Mouse (Mus musculus) embryonic facial prominence, embryonic 15.5 days (tissue): Measurements from ENCODE around the gene Nos3. TPM values are rescaled to one million over a fixed set of nuclear protein-coding genes. Genes with fewer than 3 reads are reported as not detected.
A peak's percentile ranks its signal among the peaks of the same experiment; 100 is the strongest.

ENCODE experiments used
- ATAC-seq: fragments of 200-750 bp; cut with Nextera tagmentation; 2 replicates; pipeline ENCODE4 v1.8.0; 2017; ENCODE audit warnings: low read depth, moderate TSS enrichment; ENCODE audit not compliant: insufficient number of reproducible peaks, low FRiP score, low TSS enrichment
- H3K27ac ChIP-seq: fragments of 300-500 bp; sonication (generic); replicated peaks from 2 replicates; pipeline ENCODE4 v1.5.1; 2015; ENCODE audit warnings: mild to moderate bottlenecking, inconsistent platforms
- H3K27me3 ChIP-seq: fragments of 300-500 bp; sonication (generic); 2 replicates; pipeline ENCODE4 v1.6.1; 2015; ENCODE audit warnings: inconsistent platforms
- H3K36me3 ChIP-seq: fragments of 300-500 bp; sonication (generic); 2 replicates; pipeline ENCODE4 v1.6.1; 2015; ENCODE audit warnings: mild to moderate bottlenecking, inconsistent platforms
- H3K4me1 ChIP-seq: fragments of 300-500 bp; sonication (generic); 2 replicates; pipeline ENCODE4 v1.6.1; 2015; ENCODE audit warnings: inconsistent platforms
- H3K4me2 ChIP-seq: fragments of 300-500 bp; sonication (generic); replicated peaks from 2 replicates; pipeline ENCODE4 v1.6.1; 2015; ENCODE audit warnings: mild to moderate bottlenecking, inconsistent platforms
- H3K4me3 ChIP-seq: fragments of 300-500 bp; sonication (generic); replicated peaks from 2 replicates; pipeline ENCODE4 v1.5.1; 2015; ENCODE audit warnings: mild to moderate bottlenecking, inconsistent platforms
- H3K9ac ChIP-seq: fragments of 300-500 bp; sonication (generic); 2 replicates; pipeline ENCODE4 v1.6.1; 2015; ENCODE audit warnings: inconsistent platforms
- H3K9me3 ChIP-seq: fragments of 300-500 bp; sonication (generic); replicated peaks from 2 replicates; pipeline ENCODE4 v1.6.1; 2016; ENCODE audit warnings: inconsistent platforms
- WGBS: fragments of 180-500 bp; shearing (Covaris S2); methylation state at CpG from one replicate; pipeline ENCODE4 v1.1.7; 2015; 5-methylcytosine and 5-hydroxymethylcytosine counted together
- polyA plus RNA-seq: library from polyadenylated mRNA; unstranded; fragments of >200 nt; fragmentation: Nextera tagmentation; extraction: Ambion mirVana; gene quantifications from 2 replicates; pipeline ENCODE4 v1.2.1, GENCODE M21; 2015

Gene Nos3
- 6.5 and 6.9 TPM in 2 replicates for polyA plus RNA-seq

GRCm38 (mm10) chr5:24364508-24364907, at the start of gene Nos3:
Nos3 (plus strand) TSS chr5:24364810.
- Histone ChIP-seq H3K27ac (no peak within 1 kb of the TSS), H3K9ac (no peak within 1 kb of the TSS), H3K36me3 (no peaks in the 10 kb centered on the region), H3K4me3 (0 out of 2 replicates have a peak within 1 kb of the TSS, but pooled peaks have one; percentile 4), H3K4me1 (no peaks in the 10 kb centered on the region), H3K27me3 (0 out of 2 replicates have a peak, but pooled peaks cover 6% of the 10 kb centered on the region), H3K9me3 (no peaks in the 10 kb centered on the region), H3K4me2 (no peak within 1 kb of the TSS)
- ATAC-seq, result no peak
- 59% methylated on average over 12 of the region's 12 CpGs for WGBS

GRCm38 (mm10) chr5:24319776-24320466, 44.7 kb upstream of the Nos3 start:
- peaks cover 13% of the 10 kb centered on the region for H3K27me3 ChIP-seq
- no peak overlapping the region for H3K9ac ChIP-seq
- H3K36me3 ChIP-seq, result no peaks in the 10 kb centered on the region
- peak overlapping the region; percentile 29 for H3K4me3 ChIP-seq
- H3K9me3 ChIP-seq, result no peaks in the 10 kb centered on the region
- WGBS, result 12% methylated on average over 13 of the region's 13 CpGs
- H3K4me1 ChIP-seq, result peaks cover 23% of the 10 kb centered on the region
- peak overlapping the region; percentile 65; the same call in 1 of the 2 replicates for H3K27ac ChIP-seq
- peak overlapping the region; percentile 38 for H3K4me2 ChIP-seq
- no peak for ATAC-seq

- H3K27me3 ChIP-seq, result peaks cover 14% of the 10 kb centered on the region
- no peak; the same call in 1 of the 2 replicates for ATAC-seq
- peak overlapping the region; percentile 65; the same call in 1 of the 2 replicates for H3K27ac ChIP-seq
- 26% methylated on average over 6 of the region's 6 CpGs for WGBS
- H3K4me3 ChIP-seq, result peak overlapping the region; percentile 29
- peak overlapping the region; percentile 38 for H3K4me2 ChIP-seq
- H3K9ac ChIP-seq, result no peak overlapping the region
- no peaks in the 10 kb centered on the region for H3K36me3 ChIP-seq
- H3K9me3 ChIP-seq, result no peaks in the 10 kb centered on the region
- peaks cover 23% of the 10 kb centered on the region for H3K4me1 ChIP-seq
Observed at GRCm38 (mm10) chr5:24320467-24320813, 44.2 kb upstream of the Nos3 start.

GRCm38 (mm10) chr5:24320894-24321293, 43.7 kb upstream of the Nos3 start:
- H3K36me3 ChIP-seq, result no peaks in the 10 kb centered on the region
- H3K27me3 ChIP-seq, result peaks cover 17% of the 10 kb centered on the region
- H3K27ac ChIP-seq, result no peak overlapping the region
- H3K4me2 ChIP-seq, result 0 out of 2 replicates have a peak overlapping the region, but pooled peaks have one; percentile 38
- no peak overlapping the region for H3K9ac ChIP-seq
- H3K4me1 ChIP-seq, result peaks cover 23% of the 10 kb centered on the region
- ATAC-seq, result no peak
- 50% methylated on average over 5 of the region's 5 CpGs for WGBS
- H3K4me3 ChIP-seq, result no peak overlapping the region
- H3K9me3 ChIP-seq, result no peaks in the 10 kb centered on the region

GRCm38 (mm10) chr5:24321711-24322682, 42.6 kb upstream of the Nos3 start:
- no peak overlapping the region for H3K4me2 ChIP-seq
- no peaks in the 10 kb centered on the region for H3K36me3 ChIP-seq
- no peak overlapping the region for H3K4me3 ChIP-seq
- peaks cover 23% of the 10 kb centered on the region for H3K4me1 ChIP-seq
- WGBS, result 20% methylated on average over 22 of the region's 22 CpGs
- peaks cover 17% of the 10 kb centered on the region for H3K27me3 ChIP-seq
- no peak overlapping the region for H3K9ac ChIP-seq
- no peak overlapping the region for H3K27ac ChIP-seq
- ATAC-seq, result no peak
- H3K9me3 ChIP-seq, result no peaks in the 10 kb centered on the region

GRCm38 (mm10) chr5:24325251-24325650, 39.4 kb upstream of the Nos3 start:
- H3K27me3 ChIP-seq, result peaks cover 17% of the 10 kb centered on the region
- no peak overlapping the region for H3K9ac ChIP-seq
- H3K27ac ChIP-seq, result no peak overlapping the region
- WGBS, result 43% methylated on average over 14 of the region's 14 CpGs
- H3K4me3 ChIP-seq, result no peak overlapping the region
- no peak overlapping the region for H3K4me2 ChIP-seq
- ATAC-seq, result no peak
- peaks cover 36% of the 10 kb centered on the region for H3K4me1 ChIP-seq
- H3K9me3 ChIP-seq, result no peaks in the 10 kb centered on the region
- no peaks in the 10 kb centered on the region for H3K36me3 ChIP-seq

GRCm38 (mm10) chr5:24326166-24326841, 38.3 kb upstream of the Nos3 start:
- H3K4me2 ChIP-seq, result no peak overlapping the region
- no peak for ATAC-seq
- no peak overlapping the region for H3K4me3 ChIP-seq
- no peak overlapping the region for H3K27ac ChIP-seq
- H3K4me1 ChIP-seq, result peaks cover 26% of the 10 kb centered on the region
- no peaks in the 10 kb centered on the region for H3K36me3 ChIP-seq
- H3K27me3 ChIP-seq, result peaks cover 17% of the 10 kb centered on the region
- no peak overlapping the region for H3K9ac ChIP-seq
- 90% methylated on average over 15 of the region's 15 CpGs for WGBS
- H3K9me3 ChIP-seq, result no peaks in the 10 kb centered on the region

- Histone ChIP-seq H3K36me3 (no peaks in the 10 kb centered on the region), H3K9me3 (no peaks in the 10 kb centered on the region), H3K27ac (no peak overlapping the region), H3K4me3 (no peak overlapping the region), H3K9ac (no peak overlapping the region), H3K4me1 (peaks cover 24% of the 10 kb centered on the region), H3K4me2 (no peak overlapping the region), H3K27me3 (peaks cover 17% of the 10 kb centered on the region)
- ATAC-seq, result no peak
- WGBS, result 68% methylated on average over 4 of the region's 4 CpGs
Observed at GRCm38 (mm10) chr5:24326842-24327417, 37.7 kb upstream of the Nos3 start.

- H3K4me1 ChIP-seq, result peaks cover 19% of the 10 kb centered on the region
- no peaks in the 10 kb centered on the region for H3K9me3 ChIP-seq
- no peak overlapping the region for H3K27ac ChIP-seq
- H3K9ac ChIP-seq, result peak overlapping the region; percentile 26; the same call in 1 of the 2 replicates
- ATAC-seq, result 0 out of 2 replicates have a peak, but pooled peaks have one; percentile 5
- H3K4me2 ChIP-seq, result peak overlapping the region; percentile 51
- H3K27me3 ChIP-seq, result peaks cover 9% of the 10 kb centered on the region
- 65% methylated on average over 6 of the region's 6 CpGs for WGBS
- H3K36me3 ChIP-seq, result no peaks in the 10 kb centered on the region
- peak overlapping the region; percentile 22 for H3K4me3 ChIP-seq
Observed at GRCm38 (mm10) chr5:24328813-24329211, 35.8 kb upstream of the Nos3 start.

- Histone ChIP-seq H3K4me1 (peaks cover 19% of the 10 kb centered on the region), H3K4me3 (peak overlapping the region; percentile 22), H3K27me3 (peaks cover 3% of the 10 kb centered on the region; the same call in 1 of the 2 replicates), H3K9me3 (no peaks in the 10 kb centered on the region), H3K4me2 (peak overlapping the region; percentile 51), H3K27ac (no peak overlapping the region), H3K36me3 (no peaks in the 10 kb centered on the region), H3K9ac (peak overlapping the region; percentile 26; the same call in 1 of the 2 replicates)
- ATAC-seq, result peak; percentile 79
- 9% methylated on average over 25 of the region's 27 CpGs for WGBS
Observed at GRCm38 (mm10) chr5:24329212-24329964, 35.2 kb upstream of the Nos3 start.
